Mouse (Mus musculus): ENCODE results near the gene Acvr1. TPM values are rescaled to one million over a fixed set of nuclear protein-coding genes. Genes with fewer than 3 reads are reported as not detected.

Gene Acvr1
- polyA plus RNA-seq, 1 experiment from 2014 or later, result 2.7 TPM

DNA sequence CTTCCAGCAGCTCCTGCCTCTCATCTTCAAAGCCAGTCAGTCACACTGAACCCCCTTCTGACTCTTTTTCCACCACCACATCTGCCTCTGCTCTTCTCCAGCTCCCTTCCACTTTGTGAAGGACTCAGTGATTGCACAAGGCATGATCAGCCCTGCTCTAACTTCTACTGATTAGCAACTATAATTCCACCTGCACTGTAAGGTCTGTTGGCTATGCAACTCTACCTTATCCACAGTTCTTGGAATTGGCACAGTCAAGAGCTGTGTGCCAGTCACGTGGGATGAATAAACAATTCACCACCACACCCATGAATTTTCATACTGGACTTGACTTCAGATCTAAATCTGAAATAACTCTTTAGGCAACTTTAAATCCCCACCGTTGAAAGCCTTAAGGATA, 133.6 kb downstream of the Acvr1 start:
- H3K9me3 ChIP-seq (replicated peaks), result no peaks in the 10 kb centered on the region
- DNase-seq (no peak), ATAC-seq (ENCODE audit: low read depth) (no peak)
- no peak overlapping the region for H3K4me3 ChIP-seq (replicated peaks)
- no peaks in the 10 kb centered on the region for H3K27me3 ChIP-seq
- H3K9ac ChIP-seq, result no peak overlapping the region
- H3K27ac ChIP-seq, result no peak overlapping the region
- no peaks in the 10 kb centered on the region for H3K4me1 ChIP-seq (replicated peaks)
- 62% methylated on average over 2 of the region's 2 CpGs for WGBS (ENCODE audit: insufficient replicate concordance)
- H3K36me3 ChIP-seq, result no peaks in the 10 kb centered on the region
- no peak overlapping the region for H3K4me2 ChIP-seq

DNA sequence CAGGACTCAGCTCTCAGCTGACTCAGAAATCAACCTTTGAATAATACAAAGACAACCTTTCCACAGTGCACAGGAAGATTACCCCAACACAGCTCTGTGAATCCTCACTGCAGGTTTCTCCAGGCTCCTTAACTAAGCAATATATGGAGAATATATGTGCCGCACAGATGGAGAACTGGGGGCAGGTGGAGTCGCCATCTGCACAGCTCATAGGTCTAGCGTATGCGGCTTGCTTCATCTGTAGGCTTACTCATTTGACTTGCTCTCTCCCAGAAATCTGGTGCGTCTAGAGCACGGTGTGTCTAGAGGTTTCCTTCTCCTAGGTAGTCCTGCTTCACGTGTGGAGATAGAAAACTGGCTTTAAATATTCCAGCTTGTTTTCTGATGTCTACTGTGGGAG, 134.7 kb downstream of the Acvr1 start:
- 73% methylated on average over 7 of the region's 7 CpGs for WGBS (ENCODE audit: insufficient replicate concordance)
- Histone ChIP-seq H3K4me3 (replicated peaks) (no peak overlapping the region), H3K9me3 (replicated peaks) (no peaks in the 10 kb centered on the region), H3K9ac (no peak overlapping the region), H3K27ac (no peak overlapping the region), H3K4me2 (no peak overlapping the region), H3K27me3 (no peaks in the 10 kb centered on the region), H3K36me3 (no peaks in the 10 kb centered on the region), H3K4me1 (replicated peaks) (no peaks in the 10 kb centered on the region)
- ATAC-seq (ENCODE audit: low read depth) (no peak), DNase-seq (no peak)

DNA sequence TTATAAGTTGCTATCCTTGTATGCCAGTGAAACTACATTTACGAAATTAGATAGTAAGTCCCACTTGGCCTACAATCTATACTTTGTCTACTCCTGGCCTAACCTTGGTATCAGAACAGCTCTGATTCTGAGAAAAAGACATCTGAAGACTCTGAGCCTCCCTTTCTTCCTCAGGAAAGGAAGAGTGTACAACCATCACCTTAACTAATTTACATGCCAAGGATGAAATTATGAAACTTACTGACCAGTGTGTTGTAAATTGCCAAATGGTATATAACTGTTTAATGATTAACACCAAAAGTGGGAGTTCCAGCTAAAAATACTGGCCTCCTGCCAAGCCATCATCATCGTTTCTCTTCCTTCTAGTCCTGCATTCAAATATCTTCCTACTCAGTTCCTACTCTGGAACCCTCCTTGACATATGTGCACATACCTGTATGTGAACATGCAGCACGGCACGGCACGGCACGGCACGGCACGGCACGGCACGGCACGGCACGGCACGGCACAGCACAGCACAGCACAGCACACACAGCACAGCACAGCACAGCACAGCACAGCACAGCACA, 141.4 kb downstream of the Acvr1 start:
- no peak overlapping the region for H3K9ac ChIP-seq
- no peaks in the 10 kb centered on the region for H3K9me3 ChIP-seq (replicated peaks)
- H3K27me3 ChIP-seq, result no peaks in the 10 kb centered on the region
- H3K4me2 ChIP-seq, result no peak overlapping the region
- DNase-seq (no peak), ATAC-seq (ENCODE audit: low read depth) (no peak)
- H3K27ac ChIP-seq, result no peak overlapping the region
- 86% methylated on average over 13 of the region's 13 CpGs for WGBS (ENCODE audit: insufficient replicate concordance)
- H3K4me1 ChIP-seq (replicated peaks), result no peaks in the 10 kb centered on the region
- no peaks in the 10 kb centered on the region for H3K36me3 ChIP-seq
- H3K4me3 ChIP-seq (replicated peaks), result no peak overlapping the region

DNA sequence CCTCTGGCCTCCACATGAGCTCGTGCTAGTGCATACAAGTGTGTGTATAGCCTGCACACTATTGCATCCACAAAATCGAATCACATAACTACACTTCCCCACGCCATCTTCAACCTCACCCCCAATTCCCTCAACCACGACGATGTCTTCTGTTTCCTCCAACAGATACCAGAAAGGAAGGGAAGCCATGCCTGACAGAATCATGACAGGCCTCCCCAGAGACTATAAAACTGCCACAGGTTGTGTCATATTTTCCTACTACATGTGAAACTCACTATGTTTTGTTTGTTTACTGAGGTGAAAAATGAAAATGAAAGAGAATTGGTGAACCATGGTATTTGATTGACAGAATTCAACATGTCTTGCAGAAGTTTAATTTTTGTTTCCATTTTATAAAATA, 143.6 kb downstream of the Acvr1 start:
- Histone ChIP-seq H3K4me1 (replicated peaks) (no peaks in the 10 kb centered on the region), H3K4me2 (no peak overlapping the region), H3K27ac (no peak overlapping the region), H3K36me3 (no peaks in the 10 kb centered on the region), H3K9ac (no peak overlapping the region), H3K4me3 (replicated peaks) (no peak overlapping the region), H3K9me3 (replicated peaks) (no peaks in the 10 kb centered on the region), H3K27me3 (no peaks in the 10 kb centered on the region)
- no peak for DNase-seq
- no peak for ATAC-seq (ENCODE audit: low read depth)
- 32% methylated on average over 5 of the region's 5 CpGs for WGBS (ENCODE audit: insufficient replicate concordance)

DNA sequence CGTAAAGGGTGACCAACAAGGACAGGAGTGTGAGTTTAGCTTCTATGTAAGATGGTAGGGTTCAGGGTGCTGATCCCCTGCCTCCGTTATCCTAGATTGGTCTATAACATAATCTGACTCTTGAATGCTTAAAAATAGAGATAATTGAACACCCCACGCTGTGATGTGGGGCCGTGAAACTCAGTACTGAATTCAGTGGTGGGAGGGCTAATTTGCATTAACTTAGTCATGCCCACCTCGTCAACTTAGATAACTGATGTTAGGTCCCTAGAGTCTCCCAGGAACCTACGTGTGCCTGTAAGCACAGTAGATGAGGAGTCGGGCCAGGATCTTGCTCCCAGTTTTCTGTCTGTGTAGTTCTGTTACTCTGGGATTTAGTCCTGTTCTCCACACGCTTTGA, 147.4 kb downstream of the Acvr1 start:
- 68% methylated on average over 8 of the region's 8 CpGs for WGBS (ENCODE audit: insufficient replicate concordance)
- no peaks in the 10 kb centered on the region for H3K36me3 ChIP-seq
- no peak for ATAC-seq (ENCODE audit: low read depth)
- no peak overlapping the region for H3K9ac ChIP-seq
- H3K4me3 ChIP-seq (replicated peaks), result no peak overlapping the region
- H3K9me3 ChIP-seq (replicated peaks), result no peaks in the 10 kb centered on the region
- no peaks in the 10 kb centered on the region for H3K4me1 ChIP-seq (replicated peaks)
- H3K27me3 ChIP-seq, result no peaks in the 10 kb centered on the region
- no peak overlapping the region for H3K4me2 ChIP-seq
- H3K27ac ChIP-seq, result no peak overlapping the region
- no peak for DNase-seq

DNA sequence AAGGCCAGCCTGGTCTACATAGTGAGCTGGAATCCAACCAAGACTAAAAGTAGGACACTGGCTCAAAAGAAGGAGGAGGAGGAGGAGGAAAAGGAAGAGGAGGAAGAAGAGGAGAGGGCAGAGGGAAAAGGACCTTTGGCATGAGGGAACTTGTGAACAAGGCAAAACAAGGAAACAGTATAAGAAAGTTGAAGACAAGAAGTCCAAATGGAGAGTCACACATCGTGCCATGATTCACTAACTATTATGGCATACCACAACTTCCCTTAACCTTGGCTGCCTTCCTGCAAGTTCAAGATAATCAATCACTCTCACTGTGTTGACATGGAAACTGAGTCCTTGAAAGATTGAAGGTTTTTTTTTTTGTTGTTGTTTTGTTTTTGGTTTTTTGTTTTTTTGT, 148.8 kb downstream of the Acvr1 start:
- Histone ChIP-seq H3K4me2 (no peak overlapping the region), H3K9ac (no peak overlapping the region), H3K36me3 (no peaks in the 10 kb centered on the region), H3K4me3 (replicated peaks) (no peak overlapping the region), H3K9me3 (replicated peaks) (no peaks in the 10 kb centered on the region), H3K4me1 (replicated peaks) (no peaks in the 10 kb centered on the region), H3K27ac (no peak overlapping the region), H3K27me3 (no peaks in the 10 kb centered on the region)
- DNase-seq (no peak), ATAC-seq (ENCODE audit: low read depth) (no peak)
- 18% methylated on average over 1 of the region's 1 CpGs for WGBS (ENCODE audit: insufficient replicate concordance)

DNA sequence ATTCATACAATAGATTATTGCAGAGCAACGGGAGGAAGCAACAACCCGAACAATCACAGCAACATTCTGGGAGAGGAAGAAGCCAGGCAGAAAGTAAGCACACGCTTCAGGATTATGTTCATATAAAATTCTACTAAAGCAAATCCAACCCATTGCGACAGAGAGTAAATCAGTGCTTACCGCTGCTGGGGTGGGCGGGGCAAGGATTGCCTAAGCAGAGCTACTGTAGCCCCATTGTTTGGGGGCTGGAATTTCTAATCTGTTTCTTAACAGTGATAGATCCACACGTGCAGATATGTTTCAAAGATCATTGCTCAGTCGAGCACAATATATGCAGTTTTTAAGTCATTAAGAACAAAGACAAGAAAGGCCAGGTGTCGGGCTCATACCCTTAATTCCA, 149.3 kb downstream of the Acvr1 start:
- no peaks in the 10 kb centered on the region for H3K36me3 ChIP-seq
- H3K27me3 ChIP-seq, result no peaks in the 10 kb centered on the region
- ATAC-seq (ENCODE audit: low read depth) (no peak), DNase-seq (no peak)
- H3K9ac ChIP-seq, result no peak overlapping the region
- H3K4me2 ChIP-seq, result no peak overlapping the region
- H3K27ac ChIP-seq, result no peak overlapping the region
- no peaks in the 10 kb centered on the region for H3K9me3 ChIP-seq (replicated peaks)
- 70% methylated on average over 9 of the region's 9 CpGs for WGBS (ENCODE audit: insufficient replicate concordance)
- H3K4me3 ChIP-seq (replicated peaks), result no peak overlapping the region
- H3K4me1 ChIP-seq (replicated peaks), result no peaks in the 10 kb centered on the region

DNA sequence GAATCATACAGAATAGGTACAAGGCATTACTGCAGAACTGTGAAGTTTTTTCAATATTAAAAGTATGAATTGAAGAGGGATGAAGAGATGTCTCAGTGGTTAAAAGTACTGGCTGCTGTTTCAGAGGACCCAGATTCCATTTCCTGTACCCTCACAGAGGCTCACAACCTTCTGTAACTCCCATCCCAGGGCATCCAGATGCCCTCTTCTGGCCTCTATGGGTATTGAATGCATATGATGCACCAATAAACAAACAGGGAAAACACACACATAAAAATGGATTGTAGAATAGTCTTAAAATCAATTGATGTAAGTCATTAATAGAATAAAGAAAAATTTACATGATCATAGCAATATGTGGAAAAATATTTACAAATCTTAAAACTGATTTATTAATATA, 151.9 kb downstream of the Acvr1 start:
- Histone ChIP-seq H3K27ac (no peak overlapping the region), H3K4me2 (no peak overlapping the region), H3K4me1 (replicated peaks) (no peaks in the 10 kb centered on the region), H3K9me3 (replicated peaks) (no peaks in the 10 kb centered on the region), H3K9ac (no peak overlapping the region), H3K4me3 (replicated peaks) (no peak overlapping the region), H3K36me3 (no peaks in the 10 kb centered on the region), H3K27me3 (no peaks in the 10 kb centered on the region)
- no peak for ATAC-seq (ENCODE audit: low read depth)
- no peak for DNase-seq

DNA sequence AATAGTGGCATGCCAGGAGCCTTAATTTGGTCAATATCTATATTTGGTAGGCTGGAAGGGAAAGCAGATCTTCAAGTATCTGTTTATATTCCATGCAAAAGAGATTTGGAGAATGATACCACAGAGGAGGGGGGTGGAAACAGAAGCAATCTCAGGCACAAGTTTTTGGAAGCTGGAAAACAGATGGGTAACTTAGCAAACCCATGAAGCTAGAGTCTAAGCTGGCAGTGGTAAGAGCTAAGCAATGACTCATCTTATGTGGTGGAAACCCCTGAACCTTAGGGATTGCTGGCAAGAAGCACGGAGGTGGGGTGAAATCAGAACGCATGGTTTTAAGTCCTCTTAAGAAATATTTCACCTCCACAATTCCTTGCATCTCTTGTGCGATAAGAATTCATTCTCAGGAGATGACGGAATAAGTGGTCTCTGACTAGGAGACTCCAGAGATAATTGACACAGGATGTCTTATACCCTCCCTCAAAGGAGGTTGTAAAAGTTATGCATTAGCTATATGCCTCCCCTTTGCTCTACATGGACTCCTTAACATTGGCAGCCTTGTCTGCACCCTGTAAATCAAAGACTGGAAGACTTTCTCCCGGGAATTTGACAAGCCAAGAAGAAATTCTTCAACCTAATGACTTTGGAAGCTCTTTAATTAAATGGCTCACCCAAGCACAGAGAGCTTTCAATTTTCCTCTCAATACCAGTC, 157.9 kb downstream of the Acvr1 start:
- DNase-seq (no peak), ATAC-seq (ENCODE audit: low read depth) (no peak)
- Histone ChIP-seq H3K9me3 (replicated peaks) (no peaks in the 10 kb centered on the region), H3K27me3 (no peaks in the 10 kb centered on the region), H3K4me1 (replicated peaks) (no peaks in the 10 kb centered on the region), H3K4me2 (no peak overlapping the region), H3K4me3 (replicated peaks) (no peak overlapping the region), H3K9ac (no peak overlapping the region), H3K36me3 (no peaks in the 10 kb centered on the region), H3K27ac (no peak overlapping the region)
- 64% methylated on average over 5 of the region's 5 CpGs for WGBS (ENCODE audit: insufficient replicate concordance)

DNA sequence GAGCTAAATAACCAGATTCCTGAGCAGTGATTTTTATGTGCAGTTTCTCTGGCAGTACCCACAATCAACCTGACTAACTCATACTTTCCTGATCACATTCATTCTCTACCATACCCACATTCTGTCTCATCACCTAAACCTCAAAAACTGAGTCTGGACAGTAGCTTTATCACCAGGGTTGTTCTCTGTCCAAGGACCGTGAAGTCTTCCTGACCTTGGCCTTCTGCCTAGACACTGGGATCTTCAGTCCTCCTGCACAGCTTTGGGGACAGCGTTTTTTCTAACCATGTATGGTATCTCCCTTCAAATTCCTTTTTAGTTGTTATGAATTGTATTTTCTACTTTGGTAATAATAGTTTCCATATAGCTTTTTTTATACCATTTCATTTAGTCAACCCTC, 163.5 kb downstream of the Acvr1 start:
- H3K9ac ChIP-seq, result no peak overlapping the region
- 62% methylated on average over 2 of the region's 2 CpGs for WGBS (ENCODE audit: insufficient replicate concordance)
- no peaks in the 10 kb centered on the region for H3K27me3 ChIP-seq
- no peak overlapping the region for H3K4me3 ChIP-seq (replicated peaks)
- H3K36me3 ChIP-seq, result no peaks in the 10 kb centered on the region
- no peaks in the 10 kb centered on the region for H3K9me3 ChIP-seq (replicated peaks)
- ATAC-seq (ENCODE audit: low read depth), result no peak
- no peaks in the 10 kb centered on the region for H3K4me1 ChIP-seq (replicated peaks)
- no peak overlapping the region for H3K27ac ChIP-seq
- no peak for DNase-seq
- H3K4me2 ChIP-seq, result no peak overlapping the region

DNA sequence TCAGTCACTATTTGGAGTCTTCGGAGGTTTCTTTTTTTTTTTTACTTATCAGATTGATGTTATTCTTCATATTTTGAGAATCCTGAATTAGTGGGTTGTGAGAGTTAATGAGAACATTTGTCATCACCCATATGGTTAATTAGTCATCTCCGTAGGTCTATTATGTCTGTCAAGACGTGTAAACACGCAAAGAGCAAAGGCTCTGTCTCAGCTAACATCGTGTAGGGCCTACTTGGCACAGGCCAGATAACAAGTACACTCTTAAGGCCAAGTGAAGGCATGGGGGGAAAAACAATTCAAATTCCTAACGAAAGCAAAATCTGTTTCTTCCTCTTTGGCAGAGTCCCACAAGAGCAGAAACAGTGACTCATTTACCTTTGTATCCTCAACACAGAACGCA, 178.4 kb downstream of the Acvr1 start:
- Histone ChIP-seq H3K36me3 (no peaks in the 10 kb centered on the region), H3K27ac (no peak overlapping the region), H3K9me3 (replicated peaks) (no peaks in the 10 kb centered on the region), H3K27me3 (no peaks in the 10 kb centered on the region), H3K9ac (no peak overlapping the region), H3K4me3 (replicated peaks) (no peak overlapping the region), H3K4me2 (no peak overlapping the region), H3K4me1 (replicated peaks) (no peaks in the 10 kb centered on the region)
- WGBS (ENCODE audit: insufficient replicate concordance), result 69% methylated on average over 7 of the region's 7 CpGs
- ATAC-seq (ENCODE audit: low read depth) (no peak), DNase-seq (no peak)

DNA sequence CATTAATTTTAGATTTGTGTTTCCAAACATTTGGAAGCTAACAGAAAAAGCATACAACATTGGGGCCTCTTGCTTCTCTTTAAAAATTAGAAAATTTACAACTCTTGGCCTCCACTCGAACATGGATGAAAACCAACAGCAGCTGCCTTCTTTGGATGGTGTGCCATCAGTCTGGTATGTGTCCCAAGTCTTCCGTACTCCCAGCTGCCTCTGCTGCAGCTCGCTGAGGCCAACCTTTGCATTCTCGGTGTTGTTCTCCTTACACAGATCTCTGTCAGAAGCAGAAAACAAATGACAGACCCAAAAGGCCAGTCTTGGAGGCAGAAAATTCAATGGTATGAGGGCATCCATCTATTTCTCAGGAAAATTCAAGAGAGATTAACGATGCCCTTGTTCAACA, 186.9 kb downstream of the Acvr1 start:
- Histone ChIP-seq H3K4me1 (replicated peaks) (no peaks in the 10 kb centered on the region), H3K4me3 (replicated peaks) (no peak overlapping the region), H3K27ac (no peak overlapping the region), H3K36me3 (no peaks in the 10 kb centered on the region), H3K27me3 (no peaks in the 10 kb centered on the region), H3K4me2 (no peak overlapping the region), H3K9me3 (replicated peaks) (no peaks in the 10 kb centered on the region), H3K9ac (no peak overlapping the region)
- WGBS (ENCODE audit: insufficient replicate concordance), result 66% methylated on average over 5 of the region's 5 CpGs
- no peak for DNase-seq
- no peak for ATAC-seq (ENCODE audit: low read depth)
